Mouse (Mus musculus) R1 (cell line): ENCODE data around the gene Cxcr5.
A peak's percentile ranks its signal among the peaks of the same experiment; 100 is the strongest.

Experiments used
- DNase-seq: peaks from one replicate; pipeline ENCODE4 v3.0.0-alpha.2; 2018; ENCODE audit warnings: low read depth, low spot score

Gene Cxcr5

DNA sequence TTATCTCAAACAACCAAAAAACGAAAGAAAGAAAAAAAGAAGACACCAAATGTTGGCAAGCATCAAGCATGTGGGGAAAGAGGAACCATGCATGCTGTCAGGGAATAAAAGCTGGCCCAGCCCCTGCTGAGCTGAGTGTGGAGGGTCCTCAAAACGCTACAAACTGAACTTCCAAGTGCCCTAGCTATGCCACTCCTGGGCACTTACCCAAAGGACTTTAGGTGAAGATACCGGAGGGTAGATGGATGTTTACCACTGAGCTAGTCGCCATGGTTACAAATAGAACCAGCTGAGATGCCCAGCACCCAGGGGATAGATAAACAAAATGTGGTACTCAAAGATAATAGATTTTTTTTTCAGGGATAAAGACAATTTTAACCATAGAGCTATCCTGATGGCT, at the start of gene Cxcr5:
Cxcr5 (minus strand) TSS at position 281 of the 400 bp plus-strand sequence.
- DNase-seq, result no peak

DNA sequence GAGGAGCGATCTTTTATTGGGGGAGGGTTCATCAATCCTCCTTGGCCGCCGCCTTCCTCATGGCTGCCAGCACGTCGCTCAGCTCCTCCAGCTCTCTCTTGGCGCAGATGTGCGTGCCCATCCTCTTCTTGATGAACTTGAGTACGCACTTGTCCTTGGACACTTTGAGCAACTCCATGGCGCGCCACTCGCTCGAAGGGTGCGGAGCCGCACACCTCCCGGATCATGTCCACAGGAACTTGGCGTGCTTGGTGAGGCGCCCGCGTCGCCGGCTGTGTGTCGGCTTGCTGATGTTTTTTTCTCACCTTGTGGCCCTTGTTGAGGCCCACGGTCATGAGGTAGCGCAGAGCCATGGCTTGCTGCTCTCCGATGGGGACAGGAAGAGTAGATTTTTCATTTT, 48.7 kb upstream of the Cxcr5 start:
- DNase-seq, result peak; percentile 43

DNA sequence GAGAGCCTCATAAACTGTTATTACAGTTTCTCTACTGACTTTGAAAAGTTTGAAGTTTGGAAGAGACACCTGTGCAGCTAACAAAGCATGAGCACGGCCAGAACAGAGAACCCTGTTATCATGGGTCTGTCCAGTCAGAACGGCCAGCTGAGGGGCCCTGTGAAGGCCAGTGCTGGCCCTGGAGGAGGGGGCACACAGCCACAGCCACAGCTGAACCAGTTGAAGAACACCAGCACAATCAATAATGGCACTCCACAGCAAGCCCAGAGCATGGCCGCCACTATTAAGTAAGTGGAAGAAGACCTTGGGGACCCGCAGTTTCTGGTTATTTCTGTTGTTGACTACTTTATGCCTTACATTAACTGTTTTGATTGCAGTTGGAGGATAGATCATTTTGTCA, 45.6 kb upstream of the Cxcr5 start:
- DNase-seq, result no peak

DNA sequence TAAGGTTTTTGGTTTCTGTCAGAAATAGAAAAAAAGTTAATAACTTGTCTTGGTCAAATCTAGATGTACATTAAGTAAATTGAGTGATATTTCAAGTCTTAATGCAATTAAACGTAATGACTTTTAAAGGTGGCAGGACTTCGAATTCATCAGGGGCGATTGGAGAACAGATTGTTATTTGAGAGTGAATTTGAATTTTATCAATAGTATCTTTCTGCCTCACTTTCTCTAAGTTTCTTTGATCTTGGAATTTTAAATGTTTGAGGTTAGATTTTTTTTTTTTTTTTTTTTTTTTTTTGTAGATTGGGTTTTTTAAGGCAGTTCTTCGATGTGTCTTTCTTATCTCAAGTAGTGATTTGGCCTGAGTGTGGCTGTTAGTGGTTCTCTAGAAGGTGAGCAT, 45.0 kb upstream of the Cxcr5 start:
- DNase-seq, result no peak

DNA sequence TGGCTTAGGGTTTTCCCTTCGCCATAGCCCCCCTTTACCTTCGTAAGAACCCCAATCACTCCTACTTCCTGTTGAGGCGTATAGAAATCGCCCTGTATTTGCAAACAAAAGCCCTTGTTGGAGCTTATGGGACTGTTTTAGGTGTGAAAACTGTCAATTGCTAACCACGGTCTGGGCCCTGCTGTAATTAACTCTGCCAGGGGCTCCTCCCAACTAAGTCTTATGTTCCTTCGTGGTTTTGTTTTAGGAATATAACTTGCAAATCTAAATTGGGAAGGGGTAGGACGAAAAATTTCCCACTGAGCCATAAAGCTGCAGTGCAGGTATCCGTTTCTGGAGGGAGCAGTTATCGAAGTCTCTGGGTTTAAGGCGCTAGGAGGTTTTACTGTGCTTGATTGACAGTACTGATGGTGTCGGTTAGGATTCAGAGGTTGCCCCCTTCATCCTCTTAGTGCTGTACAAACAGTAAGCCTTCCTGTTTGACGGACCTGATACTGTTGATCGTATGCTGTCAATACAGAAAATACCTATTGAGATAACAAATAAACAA, 44.0 kb upstream of the Cxcr5 start:
- DNase-seq, result peak; percentile 57

DNA sequence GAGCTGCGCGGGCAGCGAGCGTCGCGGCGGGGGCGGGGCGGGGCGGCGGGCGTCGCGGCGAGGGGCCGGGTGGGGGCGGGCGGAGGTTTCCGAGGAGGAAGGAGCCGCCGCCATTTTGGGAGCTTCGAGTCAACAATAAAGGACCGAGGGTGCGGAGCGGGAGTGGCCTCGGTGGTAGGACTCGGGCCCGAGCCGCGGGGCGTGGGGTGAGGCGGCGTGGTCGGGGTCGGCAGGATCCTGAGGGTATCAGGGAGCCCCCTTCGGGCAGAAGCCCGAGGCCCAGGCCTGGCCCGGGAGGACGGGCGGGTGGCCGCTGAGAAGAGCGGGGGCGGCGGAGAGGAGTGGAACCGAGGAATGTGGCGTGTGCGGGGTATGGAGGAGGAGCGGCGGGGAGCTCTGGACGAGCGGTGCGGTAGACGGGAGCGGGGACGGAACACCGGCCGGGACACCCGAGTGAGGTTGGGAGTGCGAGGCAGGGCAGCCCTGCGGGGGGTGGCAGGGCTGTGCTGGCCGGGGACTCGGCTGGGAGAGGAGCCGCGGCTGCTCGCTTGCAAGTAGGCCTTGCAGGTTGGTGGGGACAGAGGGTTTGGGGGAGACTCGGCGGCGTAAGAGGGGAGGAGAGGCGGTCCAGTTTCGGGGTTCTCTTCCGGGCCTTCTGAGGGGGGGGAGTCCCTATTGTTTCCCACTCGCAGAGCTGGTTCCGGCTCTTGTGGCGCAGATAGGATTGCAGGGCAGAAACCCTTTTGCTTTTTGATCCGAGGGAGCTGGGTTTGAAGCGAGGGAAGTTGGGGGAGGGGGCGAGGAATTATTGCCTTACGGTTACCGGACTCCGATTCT, 43.3 kb upstream of the Cxcr5 start, which contains the start of gene Ddx6:
Ddx6 (plus strand) TSS at position 114 of the 837 bp plus-strand sequence.
- DNase-seq, result peak; percentile 81

DNA sequence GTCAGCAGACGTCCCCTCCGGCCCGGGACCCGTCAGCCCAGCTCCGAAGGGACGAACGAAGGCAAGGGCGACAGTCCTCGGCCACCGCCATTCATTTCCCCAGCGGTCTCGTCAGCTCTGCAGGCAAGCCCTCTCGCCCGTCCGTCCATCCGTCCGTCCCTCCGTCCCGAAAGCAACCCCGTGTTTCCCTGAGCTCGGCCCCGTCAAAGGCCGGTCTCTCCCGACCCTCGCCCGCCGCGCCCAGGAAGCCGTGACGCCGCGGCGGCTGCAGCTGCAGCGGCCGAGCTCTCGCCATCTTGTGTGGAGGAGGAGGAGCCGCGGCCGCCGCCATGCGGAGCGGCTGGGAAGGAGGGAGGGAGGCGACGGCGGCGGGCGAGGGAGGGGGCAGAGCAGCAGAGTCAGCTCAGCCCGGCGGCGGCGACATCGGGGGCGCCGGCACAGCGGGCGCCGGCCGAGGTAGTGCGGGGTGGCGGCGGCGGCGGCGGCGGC, 42.7 kb upstream of the Cxcr5 start:
- DNase-seq, result peak; percentile 62

DNA sequence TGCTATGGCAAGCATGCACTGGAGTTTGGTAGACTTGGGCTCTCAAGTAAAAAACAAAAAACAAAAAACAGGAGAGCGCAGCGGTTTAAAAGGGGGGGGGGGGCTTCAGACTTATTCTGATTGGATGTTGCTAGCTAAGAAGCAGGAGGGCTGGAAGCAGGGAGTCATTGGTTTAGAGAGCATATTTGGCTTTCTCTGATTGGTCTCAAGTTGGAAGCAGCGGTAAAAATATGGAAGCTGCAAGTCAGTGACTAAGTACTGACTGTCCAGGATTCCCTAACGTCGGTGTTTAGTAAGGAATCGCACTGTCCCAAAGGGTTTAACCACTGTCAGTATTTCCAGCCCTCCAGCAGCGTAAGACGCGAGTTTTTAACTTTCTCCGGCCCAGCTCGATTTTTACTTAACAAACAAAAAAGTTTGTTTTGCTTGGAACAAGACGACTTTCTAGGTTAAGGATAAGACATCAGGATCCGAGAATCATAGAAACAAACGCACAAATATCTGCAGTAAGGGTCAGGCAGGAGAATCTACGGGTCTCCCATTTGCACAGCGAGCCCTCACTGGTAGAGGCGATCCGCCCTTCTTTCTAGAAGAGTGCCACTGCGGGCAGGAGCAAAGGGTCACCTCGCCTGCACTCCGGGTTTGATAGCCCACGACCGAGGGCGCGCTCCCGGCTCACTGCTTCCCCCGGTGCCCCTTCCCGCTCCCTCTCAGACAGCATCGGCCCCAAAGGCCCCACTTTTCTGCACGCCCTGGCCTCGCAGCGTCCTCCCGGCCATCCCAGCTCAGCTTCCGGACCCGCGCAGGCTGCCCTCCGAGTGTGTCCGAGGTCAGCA, 42.0 kb upstream of the Cxcr5 start:
- DNase-seq, result peak; percentile 94

DNA sequence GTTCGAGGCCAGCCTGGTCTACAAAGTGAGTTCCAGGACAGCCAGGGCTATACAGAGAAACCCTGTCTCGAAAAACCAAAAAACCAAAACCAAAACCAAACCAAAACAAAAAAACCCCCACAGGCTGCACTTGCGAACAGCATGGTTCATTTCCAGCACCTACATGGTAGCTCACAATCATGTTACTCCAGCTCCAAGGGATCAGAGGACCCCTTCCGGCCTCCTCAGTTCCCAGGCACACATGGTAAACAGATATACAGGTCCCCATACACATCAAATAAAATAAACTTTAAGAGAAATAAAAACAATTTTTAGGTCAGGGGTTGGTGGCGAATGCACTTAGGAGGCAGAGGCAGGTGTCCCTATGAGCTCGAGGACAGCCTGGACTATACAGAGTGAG, 41.1 kb upstream of the Cxcr5 start:
- no peak for DNase-seq

DNA sequence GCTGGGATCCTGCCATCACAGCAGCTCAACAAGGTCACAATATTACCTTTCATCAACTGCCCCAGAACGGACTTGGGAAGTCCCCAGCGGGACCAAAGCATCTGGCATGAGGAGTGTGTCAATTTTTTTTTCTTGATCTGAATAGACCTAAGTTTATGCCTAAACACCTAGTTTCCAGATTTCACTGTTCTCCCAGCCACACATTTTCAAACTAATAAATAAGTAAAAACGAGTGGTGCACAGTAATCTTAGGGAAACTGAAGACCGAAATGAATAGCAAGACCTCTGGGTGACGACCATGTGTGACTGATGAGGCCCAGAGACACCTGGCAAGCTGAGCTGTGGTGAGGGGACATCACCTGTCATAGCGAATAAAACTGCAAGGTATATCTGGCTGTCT, 39.1 kb upstream of the Cxcr5 start:
- no peak for DNase-seq

DNA sequence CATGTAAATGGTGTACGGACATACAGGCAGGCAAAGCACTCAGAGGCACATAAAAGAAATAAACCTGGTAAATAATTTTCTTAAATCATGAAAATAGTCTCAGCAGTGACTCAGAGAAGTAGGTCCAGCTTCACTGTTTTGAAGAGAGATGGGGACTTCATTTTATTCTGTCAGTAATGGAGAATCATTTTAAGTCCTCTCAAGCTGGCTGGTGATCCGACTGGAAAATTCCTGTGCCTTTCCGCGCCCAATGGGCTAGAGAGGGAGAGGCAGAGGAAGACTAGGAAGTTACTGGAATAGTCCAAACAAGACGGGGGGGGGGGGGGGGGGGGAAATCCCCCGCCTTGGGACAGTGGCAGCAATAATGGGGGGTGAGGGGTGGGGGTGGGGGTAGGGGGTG, 37.9 kb upstream of the Cxcr5 start:
- no peak for DNase-seq

DNA sequence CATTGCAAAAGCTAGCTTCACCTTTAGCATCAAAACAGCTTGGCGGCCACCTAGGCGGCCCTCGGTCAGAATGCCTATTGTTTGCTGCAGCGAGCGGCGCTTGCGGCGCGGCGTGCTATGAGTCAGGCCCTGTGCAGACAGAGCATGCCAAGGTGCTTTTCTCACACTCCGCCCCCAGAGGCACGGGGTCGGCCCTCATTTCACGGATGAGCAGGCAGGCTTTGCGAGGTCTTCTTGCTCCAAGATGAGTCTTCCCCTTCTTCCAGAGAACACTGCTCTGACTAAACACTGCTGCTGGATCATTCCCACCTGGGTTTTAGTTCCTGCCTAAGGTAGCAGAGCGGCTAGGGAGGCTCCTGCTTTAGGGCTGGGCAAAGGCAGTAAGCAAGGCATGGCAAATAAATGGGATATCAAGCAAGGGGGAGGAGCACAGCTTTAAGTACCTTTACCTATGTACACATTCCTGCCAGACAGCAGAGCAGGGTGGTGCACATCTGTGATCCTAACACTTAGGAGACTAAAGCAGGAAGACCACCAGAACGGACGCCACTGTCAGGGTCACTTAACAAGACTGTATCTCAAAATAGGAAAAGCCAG, 37.3 kb upstream of the Cxcr5 start:
- DNase-seq, result peak; percentile 93

DNA sequence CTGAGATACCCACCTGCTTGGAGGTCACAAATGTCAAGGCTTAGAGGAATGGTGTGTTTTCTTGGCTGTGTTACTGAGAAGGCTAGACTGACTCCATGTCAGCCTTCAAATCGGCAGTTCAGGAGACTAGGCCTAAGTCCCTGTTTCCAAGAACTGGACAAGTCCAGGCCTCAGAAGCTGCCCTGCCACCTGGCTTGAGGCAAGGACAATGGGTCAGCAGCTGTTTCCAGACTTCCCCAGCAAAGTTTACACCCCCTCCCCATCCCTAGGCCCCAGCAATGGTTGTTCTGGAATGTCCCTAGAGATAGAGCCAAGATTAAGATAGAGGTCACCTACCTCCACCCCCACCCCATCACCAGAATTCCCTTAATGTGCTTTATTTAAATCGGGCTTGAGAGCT, 36.1 kb upstream of the Cxcr5 start:
- DNase-seq, result peak; percentile 30

DNA sequence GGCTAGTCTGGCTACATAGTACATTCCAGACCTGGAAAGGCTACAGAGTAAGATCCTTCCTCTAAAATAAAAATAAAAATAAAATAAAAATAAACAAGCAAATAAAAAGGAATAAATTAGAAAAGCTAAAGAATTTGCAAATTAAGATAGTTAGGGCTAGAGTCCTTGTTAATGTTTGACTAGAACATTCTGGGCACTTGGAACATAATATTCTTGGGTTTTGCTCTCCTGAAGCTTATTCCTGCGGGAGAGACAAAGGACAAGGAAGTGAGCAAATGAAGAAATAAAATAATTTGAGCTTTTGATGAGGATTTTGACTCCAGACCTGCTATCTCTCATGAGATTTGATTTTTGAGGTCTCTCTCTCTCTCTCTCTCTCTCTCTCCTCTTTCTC, 33.9 kb upstream of the Cxcr5 start:
- peak; percentile 39 for DNase-seq

DNA sequence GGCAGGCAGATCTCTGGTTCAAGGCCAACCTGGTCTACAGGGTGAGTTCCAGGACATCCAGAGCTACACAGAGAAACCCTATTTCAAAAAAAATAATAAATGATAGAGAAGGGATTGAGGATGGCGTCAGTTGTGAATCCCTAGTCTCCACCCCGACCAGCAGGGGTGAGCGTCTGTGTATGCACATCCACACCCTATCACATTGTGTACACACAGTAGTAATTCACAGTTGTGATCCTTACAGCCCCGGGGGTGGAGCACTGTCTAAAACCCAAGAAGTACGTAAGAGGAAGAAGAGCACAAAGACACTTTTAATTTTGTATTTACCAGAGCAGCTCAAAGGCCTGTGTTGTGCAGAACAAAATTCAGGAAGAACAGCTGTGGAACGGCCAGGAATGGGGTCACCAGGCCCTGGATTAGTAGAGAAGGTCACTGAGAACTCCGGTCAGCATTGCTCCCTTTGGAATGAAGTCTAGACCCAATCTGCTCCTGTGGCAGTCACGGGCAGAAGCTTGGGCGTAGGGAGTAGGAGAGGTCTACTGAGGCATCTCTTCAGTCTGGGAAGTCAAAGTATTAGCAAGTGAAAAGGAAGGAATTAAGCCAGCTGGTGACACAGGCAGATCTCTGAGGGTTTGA, 33.3 kb upstream of the Cxcr5 start:
- DNase-seq, result peak; percentile 94

DNA sequence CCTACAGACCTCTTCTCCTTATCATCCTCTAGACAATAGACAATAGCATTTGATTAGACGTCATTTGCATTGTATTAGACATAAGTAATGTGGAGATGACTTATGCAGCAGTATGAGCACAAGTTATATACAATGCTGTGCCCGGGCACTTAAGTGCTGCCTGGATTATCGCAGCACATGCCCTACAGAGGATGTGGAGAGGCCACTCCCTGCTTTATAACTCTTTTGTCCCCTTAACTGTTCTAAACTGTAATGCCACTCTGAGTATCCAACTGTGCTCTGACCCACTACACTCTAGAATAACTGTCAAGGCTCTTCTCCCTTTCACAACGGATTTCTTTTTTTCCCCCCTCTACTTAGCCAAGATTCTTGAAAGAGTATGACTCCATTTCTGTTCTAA, 32.2 kb upstream of the Cxcr5 start:
- DNase-seq, result peak; percentile 54

DNA sequence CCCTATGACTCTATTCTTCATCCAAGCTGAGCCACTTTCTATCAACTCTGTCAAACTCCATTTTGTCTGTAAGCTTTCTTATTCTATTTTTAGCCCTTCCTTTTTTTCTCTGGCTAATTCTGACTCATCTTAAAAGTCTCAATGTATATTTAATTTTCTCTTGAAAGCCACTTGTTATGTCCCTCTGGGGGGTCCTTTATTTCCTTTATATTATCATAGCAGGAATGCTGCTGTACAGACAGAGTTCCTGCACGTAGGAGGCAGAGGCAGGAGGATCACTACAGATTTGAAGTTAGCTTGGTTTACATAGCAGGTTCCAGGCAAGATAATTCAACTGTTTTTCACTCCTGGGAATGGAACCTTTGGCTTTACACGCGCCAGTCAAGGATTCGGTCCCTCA, 31.5 kb upstream of the Cxcr5 start:
- peak; percentile 92 for DNase-seq

DNA sequence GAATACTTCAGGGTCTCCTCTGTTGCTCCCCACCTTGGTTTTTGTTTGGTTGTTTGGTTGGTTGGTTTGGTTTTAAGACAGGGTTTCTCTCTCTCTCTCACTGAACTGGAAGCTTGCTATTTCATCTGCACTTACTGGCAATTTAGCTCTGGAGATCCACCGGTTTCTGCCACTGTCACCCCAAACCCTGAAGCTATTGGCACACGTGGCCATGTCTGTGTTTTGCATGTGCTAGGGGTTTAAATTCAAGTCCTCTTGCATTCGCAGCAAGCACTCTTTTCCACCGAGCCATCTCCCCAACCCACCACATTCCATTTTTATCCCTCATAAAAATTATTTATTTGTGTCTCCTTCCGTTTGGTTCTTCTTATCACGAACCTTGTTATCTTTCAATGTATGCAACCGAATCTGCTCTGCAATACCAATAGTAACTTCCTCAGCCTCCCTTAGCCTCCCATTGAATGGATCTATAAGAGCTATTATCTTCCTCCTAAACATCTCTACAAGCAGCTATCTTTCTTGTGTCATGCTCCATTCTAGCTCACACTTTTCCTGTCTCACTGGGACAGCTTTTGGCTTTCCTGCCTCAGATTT, 30.0 kb upstream of the Cxcr5 start:
- no peak for DNase-seq

DNA sequence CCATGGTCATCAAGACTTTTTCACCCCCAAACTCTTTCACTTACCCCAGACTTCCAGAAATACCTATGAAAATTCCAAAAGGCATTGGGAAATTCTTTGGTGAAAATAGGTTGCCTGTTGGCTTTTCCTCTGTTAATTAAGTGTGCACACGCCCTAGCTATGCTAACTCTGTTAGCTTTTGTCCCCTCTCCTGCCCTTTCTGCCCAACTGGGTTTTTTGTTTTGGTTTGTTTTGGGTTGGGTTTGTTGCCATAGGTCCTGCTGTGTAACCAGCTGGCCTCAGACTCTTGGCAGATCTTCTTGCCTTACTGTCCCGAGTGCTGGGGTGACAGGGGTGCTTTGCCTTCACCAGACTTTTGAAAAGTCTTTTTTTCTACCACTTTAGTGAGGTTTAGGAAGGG, 29.3 kb upstream of the Cxcr5 start:
- DNase-seq, result peak; percentile 79

DNA sequence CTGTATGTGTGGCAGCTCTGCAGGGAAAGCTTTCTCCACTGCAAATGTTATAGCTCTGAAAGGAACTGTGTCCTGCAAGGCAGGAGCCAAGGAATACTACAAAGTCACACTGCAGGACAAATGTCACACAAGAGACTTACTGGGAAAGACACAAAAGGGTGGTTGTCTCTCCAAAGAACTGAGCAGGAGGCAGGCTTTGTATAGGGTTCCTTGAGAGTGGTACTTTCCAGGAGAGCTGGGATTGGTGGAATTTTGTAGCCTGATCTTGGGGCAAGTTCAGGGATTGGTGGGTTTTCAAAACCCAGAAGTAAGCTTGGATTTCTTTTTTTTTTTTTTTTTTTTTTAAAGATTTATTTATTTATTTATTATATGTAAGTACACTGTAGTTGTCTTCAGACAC, 27.4 kb upstream of the Cxcr5 start:
- DNase-seq, result peak; percentile 48

DNA sequence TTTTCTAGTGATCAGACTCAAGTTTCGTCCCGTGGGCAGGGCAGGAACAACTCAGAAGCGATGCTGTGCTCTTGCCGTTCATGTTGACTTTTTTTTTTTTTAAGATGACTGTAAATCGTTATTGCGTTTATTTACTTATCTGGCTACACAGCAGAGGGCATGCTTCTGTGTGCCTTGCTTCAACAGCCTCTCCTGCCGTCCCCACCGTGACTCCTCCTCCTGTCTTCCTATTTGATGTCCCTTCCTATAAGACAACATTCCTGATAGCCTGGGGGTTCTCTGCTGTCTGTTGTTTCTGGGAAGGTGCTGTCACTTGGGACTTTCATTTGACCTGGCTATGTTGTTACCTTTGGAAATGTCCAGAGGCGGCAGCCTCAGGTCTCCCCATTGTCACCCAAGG, 26.9 kb upstream of the Cxcr5 start:
- peak; percentile 46 for DNase-seq
